Mouse (Mus musculus) MEL (cell line): Measurements from ENCODE around the gene Slc5a11. TPM values are rescaled to one million over a fixed set of nuclear protein-coding genes. Genes with fewer than 3 reads are reported as not detected.

Experiments used
- DNase-seq: peaks from one replicate; pipeline ENCODE4 v3.0.0; 2011; ENCODE audit warnings: low read depth, low spot score
- H3K27ac ChIP-seq: 2 replicates; pipeline ENCODE4 v1.5.1; 2012; ENCODE audit warnings: low read depth, mild to moderate bottlenecking, control low read depth, low read length, moderate library complexity; ENCODE audit not compliant: control insufficient read depth
- H3K27me3 ChIP-seq, 2 experiments: fragments of 150-350 bp in 1 of 2; sonication (generic) in 1 of 2; 2 replicates each; pipeline ENCODE4 v1.6.1; 2012; ENCODE audit warnings: low read length in 2 of 2, mild to moderate bottlenecking in 2 of 2, improper control_type of control experiment in 1 of 2, moderate library complexity in 1 of 2; ENCODE audit not compliant: insufficient read depth in 2 of 2, control insufficient read depth in 1 of 2
- H3K36me3 ChIP-seq, 2 experiments: 2 replicates each; pipeline ENCODE4 v1.6.1; 2012 to 2014; ENCODE audit warnings: low read length in 2 of 2, improper control_type of control experiment in 1 of 2, inconsistent platforms in 1 of 2, mild to moderate bottlenecking in 1 of 2; ENCODE audit not compliant: insufficient read depth in 2 of 2, control insufficient read depth in 1 of 2
- H3K4me1 ChIP-seq, 2 experiments: fragments of 150-350 bp in 1 of 2; sonication (generic) in 1 of 2; 2 replicates each; pipeline ENCODE4 v1.6.1; 2012; ENCODE audit warnings: low read length in 2 of 2, improper control_type of control experiment in 1 of 2, mild to moderate bottlenecking in 1 of 2; ENCODE audit not compliant: insufficient read depth in 2 of 2, control insufficient read depth in 1 of 2
- H3K4me3 ChIP-seq, 2 experiments: fragments of 150-350 bp in 1 of 2; sonication (generic) in 1 of 2; 2 replicates each; pipeline ENCODE4 v1.5.1; 2012; ENCODE audit warnings: low read depth in 2 of 2, low read length in 2 of 2, mild to moderate bottlenecking in 2 of 2, moderate library complexity in 2 of 2, control low read depth in 1 of 2, improper control_type of control experiment in 1 of 2; ENCODE audit not compliant: control insufficient read depth in 1 of 2, insufficient read depth in 1 of 2
- H3K79me2 ChIP-seq: 2 replicates; pipeline ENCODE4 v1.6.1; 2012; ENCODE audit warnings: mild to moderate bottlenecking, low read length, moderate library complexity; ENCODE audit not compliant: control insufficient read depth, poor library complexity, insufficient read depth
- H3K9ac ChIP-seq: 2 replicates; pipeline ENCODE4 v1.6.1; 2012; ENCODE audit warnings: low read depth, mild to moderate bottlenecking, control low read depth, low read length, moderate library complexity; ENCODE audit not compliant: control insufficient read depth, poor library complexity, severe bottlenecking
- H3K9me3 ChIP-seq: fragments of 150-350 bp; sonication (generic); replicated peaks from 2 replicates; pipeline ENCODE4 v1.6.1; 2012; ENCODE audit warnings: mild to moderate bottlenecking, low read length, improper control_type of control experiment, moderate library complexity; ENCODE audit not compliant: insufficient read depth
- BHLHE40 ChIP-seq: IDR thresholded peaks from 2 replicates; pipeline ENCODE4 v1.6.1; 2012; ENCODE audit warnings: low read depth, mild to moderate bottlenecking, inconsistent platforms, low read length, improper control_type of control experiment, borderline replicate concordance
- CHD1 ChIP-seq: IDR thresholded peaks from 2 replicates; pipeline ENCODE4 v1.6.1; 2012; ENCODE audit warnings: low read depth, mild to moderate bottlenecking, inconsistent platforms, low read length, improper control_type of control experiment
- ELF1 ChIP-seq: IDR thresholded peaks from 2 replicates; pipeline ENCODE4 v1.6.1; 2014; ENCODE audit warnings: low read depth, mild to moderate bottlenecking, inconsistent platforms, low read length, improper control_type of control experiment, moderate library complexity
- GABPA ChIP-seq: IDR thresholded peaks from 2 replicates; pipeline ENCODE4 v1.6.1; 2012; ENCODE audit warnings: low read depth, mild to moderate bottlenecking, inconsistent platforms, low read length, improper control_type of control experiment, moderate library complexity
- GATA1 ChIP-seq: IDR thresholded peaks from 2 replicates; pipeline ENCODE4 v1.6.1; 2011; ENCODE audit warnings: low read depth, low read length, improper control_type of control experiment
- HCFC1 ChIP-seq: IDR thresholded peaks from 2 replicates; pipeline ENCODE4 v1.6.1; 2012; ENCODE audit warnings: low read depth, mild to moderate bottlenecking, inconsistent platforms, low read length, improper control_type of control experiment, moderate library complexity
- MAFK ChIP-seq: IDR thresholded peaks from 2 replicates; pipeline ENCODE4 v1.6.1; 2011; ENCODE audit warnings: low read depth, mild to moderate bottlenecking, low read length, improper control_type of control experiment, borderline replicate concordance
- MAX ChIP-seq: IDR thresholded peaks from 2 replicates; pipeline ENCODE4 v1.6.1; 2011; ENCODE audit warnings: low read length, improper control_type of control experiment
- MEF2A ChIP-seq: IDR thresholded peaks from 2 replicates; pipeline ENCODE4 v1.6.1; 2014; ENCODE audit warnings: low read depth, mild to moderate bottlenecking, inconsistent platforms, low read length, improper control_type of control experiment; ENCODE audit not compliant: poor library complexity, insufficient replicate concordance, severe bottlenecking; ENCODE audit errors: extremely low read depth
- MYB ChIP-seq: IDR thresholded peaks from 2 replicates; pipeline ENCODE4 v1.6.1; 2011; ENCODE audit warnings: mild to moderate bottlenecking, low read depth, low read length, improper control_type of control experiment
- POLR2A ChIP-seq, 2 experiments: IDR thresholded peaks; 2 replicates each; pipeline ENCODE4 v1.6.1; 2011 to 2012; ENCODE audit warnings: low read length in 2 of 2, mild to moderate bottlenecking in 2 of 2, control low read depth in 1 of 2, improper control_type of control experiment in 1 of 2, low read depth in 1 of 2, moderate library complexity in 1 of 2; ENCODE audit not compliant: control insufficient read depth in 1 of 2, insufficient read depth in 1 of 2, poor library complexity in 1 of 2
- POLR2AphosphoS2 ChIP-seq: IDR thresholded peaks from 2 replicates; pipeline ENCODE4 v1.6.1; 2011; ENCODE audit warnings: low read length, improper control_type of control experiment
- SIN3A ChIP-seq: IDR thresholded peaks from 2 replicates; pipeline ENCODE4 v1.6.1; 2012; ENCODE audit warnings: low read length, improper control_type of control experiment, inconsistent platforms
- TAL1 ChIP-seq: IDR thresholded peaks from 2 replicates; pipeline ENCODE4 v1.6.1; 2012; ENCODE audit warnings: mild to moderate bottlenecking, inconsistent platforms, low read length, moderate library complexity, mixed read lengths
- TCF12 ChIP-seq: IDR thresholded peaks from 2 replicates; pipeline ENCODE4 v1.6.1; 2014; ENCODE audit warnings: low read depth, mild to moderate bottlenecking, inconsistent platforms, low read length, improper control_type of control experiment, moderate library complexity
- USF1 ChIP-seq: IDR thresholded peaks from 2 replicates; pipeline ENCODE4 v1.6.1; 2014; ENCODE audit warnings: low read depth, mild to moderate bottlenecking, inconsistent platforms, low read length, improper control_type of control experiment, moderate library complexity
- USF2 ChIP-seq, 2 experiments: IDR thresholded peaks; 2 replicates each; pipeline ENCODE4 v1.6.1; 2011 to 2012; ENCODE audit warnings: improper control_type of control experiment in 2 of 2, low read length in 2 of 2, borderline replicate concordance in 1 of 2, inconsistent platforms in 1 of 2, low read depth in 1 of 2, mild to moderate bottlenecking in 1 of 2; ENCODE audit not compliant: insufficient read depth in 1 of 2
- ZKSCAN1 ChIP-seq: IDR thresholded peaks from 2 replicates; pipeline ENCODE4 v1.6.1; 2012; ENCODE audit warnings: low read depth, mild to moderate bottlenecking, inconsistent platforms, low read length, improper control_type of control experiment, moderate library complexity
- ZMIZ1 ChIP-seq: IDR thresholded peaks from 2 replicates; pipeline ENCODE4 v1.6.1; 2012; ENCODE audit warnings: low read depth, mild to moderate bottlenecking, inconsistent platforms, low read length, improper control_type of control experiment, moderate library complexity
- ZNF384 ChIP-seq: IDR thresholded peaks from 2 replicates; pipeline ENCODE4 v1.6.1; 2012; ENCODE audit warnings: low read depth, mild to moderate bottlenecking, inconsistent platforms, low read length, improper control_type of control experiment
- polyA plus RNA-seq, 2 experiments: library from polyadenylated mRNA; stranded (reverse) in 1 of 2; unstranded in 1 of 2; fragments of >175 nt in 1 of 2; fragments of >200 nt in 1 of 2; gene quantifications; 2 replicates each; pipeline versions ENCODE4 v1.2.1 to v1.2.4; 2012; ENCODE audit warnings: low replicate concordance in 2 of 2, low read depth in 1 of 2; ENCODE audit not compliant: insufficient read length in 2 of 2, insufficient read depth in 1 of 2, missing spikeins in 1 of 2
- total RNA-seq: library from RNA; depleted of rRNA; stranded (reverse); fragments of 300-350 nt; gene quantifications from 2 replicates; pipeline ENCODE4 v1.2.3, GENCODE M21; 2012

Gene Slc5a11
- total and polyA plus RNA-seq, 3 experiments: not detected

DNA sequence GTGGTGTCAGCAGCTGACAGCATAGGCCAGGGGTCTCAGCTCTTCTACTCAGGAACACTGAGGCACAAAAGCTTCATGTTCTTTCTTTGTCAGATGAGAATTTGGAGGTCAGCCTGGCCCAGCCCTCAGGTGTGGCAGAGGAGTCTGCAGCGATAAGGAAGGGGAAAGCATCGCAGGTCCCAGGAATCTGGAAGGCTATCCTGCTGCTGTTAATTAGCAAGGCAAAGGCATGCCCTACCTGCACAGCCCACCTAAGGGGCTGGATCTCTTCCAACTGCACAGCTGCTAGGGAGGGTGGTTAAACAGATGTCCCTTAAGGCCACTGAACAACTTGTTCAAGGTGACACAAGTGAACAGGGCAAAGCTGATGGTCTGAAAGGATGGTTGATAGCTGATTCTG, 558 bp downstream of the Slc5a11 start:
- H3K36me3 ChIP-seq: no peaks in the 10 kb centered on the region
- TF ChIP-seq CHD1 (no peak), POLR2AphosphoS2 (no peak), MAX (no peak), TAL1 (no peak), ZKSCAN1 (no peak)
- H3K79me2 ChIP-seq: no peaks in the 10 kb centered on the region
- no peak overlapping the region for H3K9ac ChIP-seq
- H3K27ac ChIP-seq: no peak overlapping the region
- no peaks in the 10 kb centered on the region for H3K4me1 ChIP-seq
- H3K4me3 ChIP-seq: no peak overlapping the region
- H3K9me3 ChIP-seq: no peaks in the 10 kb centered on the region
- no peak for DNase-seq
- H3K27me3 ChIP-seq: no peaks in the 10 kb centered on the region

- H3K4me1 ChIP-seq: no peaks in the 10 kb centered on the region
- no peak overlapping the region for H3K9ac ChIP-seq
- H3K36me3 ChIP-seq: no peaks in the 10 kb centered on the region
- H3K27ac ChIP-seq: no peak overlapping the region
- H3K79me2 ChIP-seq: no peaks in the 10 kb centered on the region
- no peaks in the 10 kb centered on the region for H3K9me3 ChIP-seq
- H3K27me3 ChIP-seq: no peaks in the 10 kb centered on the region
- no peak for TF ChIP-seq BHLHE40
- no peak for TF ChIP-seq ZMIZ1
- TF ChIP-seq SIN3A: no peak
- no peak for TF ChIP-seq GABPA
- TF ChIP-seq ELF1: no peak
- no peak for TF ChIP-seq MAFK
- TF ChIP-seq CHD1: no peak
- no peak for TF ChIP-seq POLR2A (IDR thresholded peaks at IDR 0.05; ENCODE audit: control insufficient read depth in 1 of 2, insufficient read depth in 1 of 2, low read depth in 1 of 2, low read length in 2 of 2, poor library complexity in 1 of 2)
- TF ChIP-seq MYB: no peak
- no peak for TF ChIP-seq TAL1
- no peak for TF ChIP-seq HCFC1
- DNase-seq: no peak
- no peak overlapping the region for H3K4me3 ChIP-seq
Observed at GRCm38 (mm10) chr7:123217448-123218354, 3.1 kb downstream of the Slc5a11 start.

DNA sequence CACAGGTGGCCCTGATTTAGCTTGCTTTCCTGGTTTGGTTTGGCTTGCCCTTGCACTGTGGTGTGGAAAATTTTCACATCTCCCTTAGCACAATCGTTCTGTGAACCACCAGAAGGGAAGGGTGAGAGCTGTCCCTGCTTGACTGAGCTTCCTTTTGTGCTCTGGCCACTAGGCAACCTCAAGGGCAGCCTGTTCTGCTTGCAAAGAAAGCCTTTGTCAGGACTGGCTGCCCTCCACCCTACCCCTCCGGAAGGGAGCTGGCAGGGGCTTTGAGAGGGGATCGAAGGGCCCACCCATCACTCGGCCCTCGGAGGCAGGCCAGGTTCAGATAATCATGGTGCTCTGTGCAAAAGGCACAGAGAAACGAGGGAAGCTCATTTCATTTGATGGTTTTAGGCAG, 4.0 kb downstream of the Slc5a11 start:
- no peaks in the 10 kb centered on the region for H3K27me3 ChIP-seq
- no peak overlapping the region for H3K27ac ChIP-seq
- DNase-seq: no peak
- no peaks in the 10 kb centered on the region for H3K36me3 ChIP-seq
- H3K9me3 ChIP-seq: no peaks in the 10 kb centered on the region
- no peak overlapping the region for H3K4me3 ChIP-seq
- no peak overlapping the region for H3K9ac ChIP-seq
- TF ChIP-seq MAFK: no peak
- TF ChIP-seq GATA1: no peak
- no peak for TF ChIP-seq ZNF384
- TF ChIP-seq USF1: no peak
- TF ChIP-seq BHLHE40: no peak
- TF ChIP-seq MEF2A: no peak
- TF ChIP-seq USF2 (IDR thresholded peaks at IDR 0.05; ENCODE audit: borderline replicate concordance in 1 of 2, insufficient read depth in 1 of 2, low read depth in 1 of 2, low read length in 2 of 2): no peak
- TF ChIP-seq TCF12: no peak
- TF ChIP-seq CHD1: no peak
- TF ChIP-seq ELF1: no peak
- H3K79me2 ChIP-seq: no peaks in the 10 kb centered on the region
- H3K4me1 ChIP-seq: no peaks in the 10 kb centered on the region
